Mouse (Mus musculus): ENCODE measurements around the gene Cavin1.

Cavin1 gene

DNA sequence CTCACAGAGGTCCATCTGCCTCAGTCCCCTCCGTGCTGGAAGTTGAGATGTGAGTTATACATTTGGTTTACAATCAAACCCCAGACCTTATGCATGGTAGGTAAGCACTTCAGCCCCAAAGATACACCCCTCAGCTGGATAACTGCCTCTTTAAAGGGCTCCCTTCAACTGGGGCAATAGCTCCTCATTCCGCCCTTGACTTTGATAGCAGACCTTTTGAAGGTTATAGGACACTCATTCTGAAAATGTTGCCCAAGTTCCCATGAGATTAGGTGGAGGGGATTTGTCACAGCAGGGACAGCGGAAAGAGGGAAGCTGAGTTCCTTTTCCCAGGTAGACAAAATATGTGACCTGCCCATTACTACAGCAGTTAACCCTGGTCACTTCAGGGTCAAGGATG, 10.5 kb upstream of the Cavin1 start:
- no peak for DNase-seq (ENCODE audit: low read depth)

DNA sequence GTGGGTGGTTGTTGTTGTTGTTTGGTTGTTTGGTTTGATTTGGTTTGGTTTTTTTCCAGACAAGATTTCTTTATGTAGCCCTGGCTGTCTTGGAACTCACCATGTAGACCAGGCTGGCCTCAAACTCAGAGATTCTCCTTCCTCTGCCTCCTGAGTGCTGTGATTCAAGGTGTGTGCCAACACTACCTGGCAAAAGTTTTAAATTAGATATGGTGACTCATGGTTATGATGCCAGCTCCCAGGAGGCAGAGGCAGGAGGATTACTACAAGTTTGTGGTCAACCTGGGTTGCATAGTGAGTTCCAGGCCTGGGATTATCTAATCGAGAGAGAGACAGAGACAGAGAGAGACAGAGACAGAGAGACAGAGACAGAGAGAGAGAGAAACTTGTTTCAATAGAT, 9.8 kb upstream of the Cavin1 start:
- DNase-seq (ENCODE audit: low read depth): no peak

DNA sequence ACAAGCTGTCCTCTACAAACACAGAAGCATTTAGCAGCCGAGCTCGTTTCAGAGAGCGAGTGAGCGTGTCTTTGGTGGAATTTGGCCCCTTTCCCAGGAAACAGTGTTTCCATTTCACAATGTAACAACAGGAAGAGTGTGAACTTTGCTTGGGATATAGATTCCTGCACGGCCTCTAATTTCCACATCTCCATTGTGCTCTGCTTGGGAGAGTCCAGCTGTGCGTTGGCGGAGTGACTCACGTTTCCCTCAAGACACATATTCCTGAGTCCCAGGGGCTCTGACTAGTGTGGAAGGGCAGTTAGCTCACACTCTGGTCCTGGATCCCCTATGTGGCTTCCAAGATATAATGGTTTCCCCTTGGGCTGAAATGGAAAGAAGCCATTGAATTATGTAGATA, 9.2 kb upstream of the Cavin1 start:
- DNase-seq (ENCODE audit: low read depth): no peak

DNA sequence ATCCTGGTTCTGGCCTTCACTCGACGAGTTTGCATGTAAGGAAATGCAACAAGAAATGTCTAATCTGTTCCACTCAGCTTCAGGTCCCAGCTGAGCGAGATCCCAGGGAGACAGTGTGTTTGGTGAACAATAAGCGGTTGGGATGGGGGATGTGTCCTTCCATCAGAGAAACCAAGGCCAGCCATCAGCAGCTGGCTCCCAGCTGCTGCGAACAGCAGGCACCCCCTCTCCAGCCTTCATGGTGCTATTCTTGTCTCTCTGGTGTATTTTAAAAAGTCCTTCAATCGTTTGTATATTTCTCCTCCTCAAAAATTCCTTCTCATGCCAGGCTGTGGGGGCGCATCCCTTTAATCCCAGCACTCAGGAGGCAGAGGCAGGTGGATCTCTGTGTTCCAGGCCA, 4.6 kb upstream of the Cavin1 start:
- no peak for DNase-seq (ENCODE audit: low read depth)

DNA sequence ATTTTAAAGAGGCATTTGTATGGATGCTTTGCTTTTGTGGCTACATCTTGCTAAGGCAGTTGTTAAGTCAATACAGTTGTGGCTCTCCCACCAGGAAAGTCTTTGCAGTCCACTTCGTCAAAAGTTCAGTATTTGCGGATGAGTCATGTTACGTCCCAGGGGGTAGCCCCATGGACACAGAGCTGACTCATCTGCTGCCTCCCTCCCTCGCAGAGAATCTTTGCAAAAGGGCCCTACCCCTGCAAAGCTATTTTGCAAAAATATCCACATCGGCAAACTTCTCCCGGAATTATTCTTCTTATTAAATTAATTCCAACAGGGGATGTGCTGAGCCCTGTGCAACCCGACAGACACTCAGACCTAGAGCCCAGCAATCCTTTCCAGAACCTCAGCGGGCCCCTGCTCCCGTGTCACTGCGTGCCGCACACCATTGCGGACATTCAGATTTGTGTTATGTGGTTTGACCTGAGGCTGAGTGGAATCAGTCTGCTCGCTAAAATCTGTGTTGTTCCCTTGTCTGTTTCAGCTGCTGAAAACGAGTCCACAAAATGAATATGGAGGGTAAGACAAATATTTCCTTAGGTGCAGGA, 3.8 kb upstream of the Cavin1 start:
- DNase-seq (ENCODE audit: low read depth): no peak

DNA sequence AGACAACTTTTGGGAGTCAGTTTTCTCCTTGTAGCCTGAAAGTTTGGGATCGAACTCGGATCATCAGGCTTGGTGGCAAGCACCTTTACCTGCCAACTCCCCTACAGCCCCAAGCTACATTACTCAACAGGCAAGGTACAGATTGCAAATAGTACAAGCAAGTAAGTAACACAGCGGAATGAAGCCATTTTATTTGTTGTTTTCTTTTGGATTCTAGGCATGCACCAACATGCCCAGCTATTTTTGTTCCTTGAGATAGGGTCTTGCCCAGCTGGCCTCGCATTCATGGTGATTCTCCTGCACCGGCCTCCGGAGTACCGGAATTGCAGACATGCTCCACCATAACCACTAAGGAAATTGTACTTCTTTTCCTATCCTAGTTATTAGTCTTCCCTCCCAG, 2.6 kb upstream of the Cavin1 start:
- DNase-seq (ENCODE audit: low read depth): no peak

DNA sequence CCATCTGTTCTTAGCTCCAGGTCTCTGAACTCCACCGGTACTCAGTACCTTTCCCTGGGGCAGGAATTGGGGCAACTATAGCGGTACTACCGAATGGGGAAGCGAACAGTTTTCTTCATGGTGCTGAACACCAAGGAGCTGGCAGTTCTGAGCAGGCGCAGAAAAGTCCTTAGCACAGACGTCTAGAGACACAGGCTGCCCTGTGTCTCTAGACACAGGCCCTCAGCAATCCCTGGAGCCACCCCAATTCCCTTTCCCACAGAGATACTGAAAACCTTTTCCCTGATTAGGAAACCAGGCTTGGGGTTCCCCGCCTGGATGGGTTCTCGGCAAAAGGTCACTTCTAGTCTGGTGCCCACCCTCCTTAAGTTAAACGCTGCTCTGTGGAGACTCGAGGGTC, 768 bp upstream of the Cavin1 start:
- DNase-seq (ENCODE audit: low read depth): no peak

DNA sequence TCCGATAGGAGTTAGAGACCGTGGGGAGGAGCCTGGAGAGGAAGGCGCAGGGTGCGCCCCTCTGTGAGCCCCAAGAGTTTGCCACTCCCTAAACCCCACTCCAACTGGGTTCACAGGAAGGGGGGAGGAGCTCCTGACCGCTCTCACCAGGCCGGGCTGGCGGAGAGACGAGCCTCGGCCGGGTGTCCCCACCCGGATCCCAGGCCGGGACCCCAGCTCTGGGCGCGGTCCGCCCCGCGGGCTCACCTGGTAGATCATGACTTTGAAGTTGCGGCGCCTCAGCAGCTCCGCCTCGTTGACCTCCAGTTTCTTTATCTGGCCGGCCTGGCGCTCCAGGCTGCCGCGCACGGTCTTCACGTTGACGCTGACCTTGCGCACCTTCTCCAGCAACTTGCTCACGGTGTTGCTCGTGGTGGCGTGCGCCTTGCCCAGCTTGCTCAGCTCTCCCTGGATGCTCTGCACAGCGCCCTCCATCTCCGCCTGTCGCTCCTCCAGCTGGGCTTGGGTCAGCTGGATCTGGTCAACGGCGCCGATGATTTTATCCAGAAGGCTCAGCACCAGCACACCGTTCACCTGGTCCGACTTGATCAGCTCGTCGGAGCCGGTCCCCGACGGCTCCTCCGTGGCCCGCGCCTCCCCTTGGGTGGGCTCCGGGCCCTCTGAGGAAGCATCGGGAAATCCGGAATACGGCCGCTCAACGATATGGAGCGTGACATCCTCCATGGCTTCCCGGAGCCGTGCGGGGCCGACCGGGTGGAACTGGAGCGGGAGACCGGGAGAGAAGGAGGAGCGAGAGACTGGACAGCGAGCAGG, 737 bp downstream of the Cavin1 start:
- peak; percentile 43 for DNase-seq (ENCODE audit: low read depth)

DNA sequence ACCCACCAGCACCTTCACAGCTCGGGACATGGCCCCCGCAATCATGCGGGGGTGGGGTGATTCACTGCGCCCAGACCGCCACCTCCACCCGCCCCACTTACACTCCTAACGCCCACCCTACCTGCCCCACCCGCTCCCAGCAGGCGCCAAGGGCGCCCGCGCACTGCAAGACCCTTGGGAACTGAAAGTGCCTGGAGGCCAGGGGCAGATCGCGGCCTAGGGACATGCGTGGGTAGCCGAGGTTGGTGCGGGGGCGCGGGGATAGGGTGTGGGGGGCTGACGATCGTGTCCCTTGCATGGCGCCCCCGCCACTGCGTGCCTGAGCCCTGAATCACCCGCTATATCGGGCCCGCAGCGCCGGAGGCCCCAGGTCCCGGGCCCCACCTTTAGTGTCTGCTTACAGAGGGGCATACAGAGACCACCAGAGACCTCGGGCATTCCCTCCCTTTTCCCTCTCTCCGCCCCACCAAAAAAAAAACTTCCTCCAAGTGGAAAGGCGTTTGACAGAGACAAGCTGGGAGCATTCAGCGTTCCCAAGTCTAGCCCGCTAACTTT, 1.4 kb downstream of the Cavin1 start:
- DNase-seq (ENCODE audit: low read depth): no peak

DNA sequence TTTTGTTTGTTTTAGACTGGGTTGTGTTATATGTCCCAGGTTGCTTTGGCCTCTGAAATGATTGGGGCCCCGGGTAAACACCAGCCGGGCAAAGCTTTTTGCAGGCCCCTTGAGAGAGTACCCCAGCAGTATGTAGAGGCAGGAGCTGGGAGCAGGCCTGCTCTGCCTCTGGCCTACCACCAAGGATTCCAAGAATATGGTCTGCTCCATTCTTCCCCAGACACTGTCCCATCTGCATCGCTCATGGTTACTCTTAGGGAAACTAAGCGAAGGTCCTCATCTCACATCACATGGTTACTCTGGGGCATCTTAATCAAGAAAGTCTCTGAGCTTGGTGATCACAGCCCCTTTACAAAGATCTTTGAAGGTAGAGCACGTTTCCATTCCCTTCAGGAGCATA, 2.2 kb downstream of the Cavin1 start:
- DNase-seq (ENCODE audit: low read depth): no peak

DNA sequence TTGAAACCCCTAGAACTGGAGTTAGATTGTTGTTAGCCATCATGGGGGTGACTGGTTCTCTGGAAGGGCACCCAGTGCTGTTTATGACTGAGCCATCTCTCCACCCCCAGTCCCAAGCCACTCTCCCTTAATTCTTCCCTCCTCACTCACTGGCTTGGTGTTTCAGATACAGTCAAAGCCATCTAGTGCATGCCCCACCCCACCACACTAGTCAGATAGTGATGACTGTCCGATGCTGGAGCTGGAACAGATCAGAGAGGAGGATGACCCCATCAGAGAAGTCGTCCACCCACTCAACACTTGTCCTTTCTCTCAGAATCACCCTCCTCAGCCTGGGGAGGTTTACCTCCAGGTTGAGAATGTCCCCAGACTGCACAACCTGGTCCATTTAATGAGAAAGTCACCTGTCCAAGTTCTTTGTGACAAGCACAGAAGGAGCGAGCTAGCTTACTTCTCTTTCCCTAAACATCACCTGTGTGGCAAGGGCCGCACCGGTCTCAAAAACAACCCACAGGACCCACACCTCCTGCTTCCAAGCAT, 2.7 kb downstream of the Cavin1 start:
- no peak for DNase-seq (ENCODE audit: low read depth)

DNA sequence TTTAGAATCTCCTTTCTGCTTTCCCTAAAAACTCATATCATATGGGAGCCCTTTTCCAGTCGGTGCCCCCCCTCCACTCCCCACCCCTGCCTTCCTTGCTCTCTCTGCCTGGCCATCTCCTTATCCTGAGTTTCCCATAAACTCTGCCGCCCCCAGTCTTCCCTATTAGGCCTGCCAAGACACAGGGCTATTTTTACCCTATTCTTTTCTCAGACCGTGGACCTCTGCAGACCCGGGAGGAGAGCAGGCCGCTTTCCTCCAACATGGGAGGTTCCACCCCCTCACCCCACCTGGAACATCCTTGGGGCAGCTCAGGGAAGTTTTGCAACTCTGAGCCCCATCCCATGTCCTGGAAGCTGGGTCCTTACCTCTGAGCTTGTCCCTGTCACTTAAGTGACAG, 3.3 kb downstream of the Cavin1 start:
- DNase-seq (ENCODE audit: low read depth): no peak

DNA sequence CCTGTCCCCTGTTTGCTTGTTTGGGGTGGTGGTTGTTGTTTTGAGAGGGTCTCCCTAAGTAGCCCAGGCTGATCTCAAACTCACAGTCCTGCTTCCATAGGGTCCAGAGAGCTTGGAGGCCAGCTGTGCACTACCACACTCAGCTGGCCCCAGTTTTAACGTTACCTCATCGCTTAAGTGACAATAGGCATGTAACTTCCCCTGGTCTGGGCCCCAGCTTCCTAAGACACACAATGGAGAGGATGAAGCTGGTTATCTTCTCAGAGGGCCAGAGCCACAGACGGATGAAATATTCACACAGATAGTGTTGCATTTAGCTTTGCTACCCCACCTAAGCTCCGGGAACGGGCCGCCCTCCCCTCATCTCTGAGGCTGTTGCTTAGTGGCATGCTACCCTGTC, 4.9 kb downstream of the Cavin1 start:
- no peak for DNase-seq (ENCODE audit: low read depth)

DNA sequence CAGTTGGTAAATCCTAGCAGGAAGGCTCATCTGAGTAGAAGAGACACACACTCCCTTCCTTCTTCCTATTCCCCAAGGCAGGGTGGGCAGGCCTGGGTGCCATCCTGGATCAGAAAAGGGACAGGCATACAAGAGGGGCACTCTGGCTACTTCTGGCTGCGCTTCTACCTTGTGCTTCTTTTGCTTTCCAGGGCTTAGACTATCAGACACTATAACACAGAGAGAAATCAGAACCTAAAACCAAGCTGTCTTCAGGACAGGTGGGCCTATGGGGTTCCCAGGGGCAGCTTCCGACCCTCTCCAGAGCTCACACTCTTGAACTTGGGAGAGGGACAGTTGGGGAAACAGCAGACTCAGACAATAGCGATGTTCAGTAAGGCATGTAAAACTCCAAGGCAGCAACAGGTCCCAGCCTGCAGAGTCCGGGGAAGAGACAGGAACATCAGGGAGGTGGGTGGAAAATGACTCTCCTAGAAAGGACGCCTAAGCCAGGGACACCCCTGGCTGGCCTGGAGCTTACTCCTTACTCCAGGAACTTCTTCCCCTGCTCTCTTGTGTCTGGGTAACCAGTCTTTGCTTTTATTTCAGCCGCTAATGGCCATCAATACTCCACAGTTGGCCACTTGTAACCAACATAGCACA, 5.7 kb downstream of the Cavin1 start:
- DNase-seq (ENCODE audit: low read depth): no peak

DNA sequence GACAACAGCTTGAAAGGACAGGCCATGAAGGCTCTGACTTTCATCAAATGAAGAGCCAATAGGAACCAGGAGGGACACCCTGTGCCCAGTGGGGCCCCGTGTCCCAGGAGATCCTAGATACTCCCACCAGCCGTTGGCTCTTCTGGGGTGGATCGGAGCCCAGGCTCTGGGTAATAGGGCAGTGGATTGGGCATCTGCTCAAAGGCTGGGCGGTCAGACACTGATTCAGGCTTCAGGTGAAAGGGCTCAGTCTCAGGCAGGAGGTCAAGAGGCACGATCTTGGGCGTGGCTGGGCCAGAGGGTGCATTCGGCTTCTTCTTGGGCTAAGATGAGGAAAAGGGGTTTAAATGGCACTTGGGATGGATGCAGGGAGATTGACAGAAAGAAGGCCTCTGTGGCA, 6.5 kb downstream of the Cavin1 start:
- DNase-seq (ENCODE audit: low read depth): no peak

DNA sequence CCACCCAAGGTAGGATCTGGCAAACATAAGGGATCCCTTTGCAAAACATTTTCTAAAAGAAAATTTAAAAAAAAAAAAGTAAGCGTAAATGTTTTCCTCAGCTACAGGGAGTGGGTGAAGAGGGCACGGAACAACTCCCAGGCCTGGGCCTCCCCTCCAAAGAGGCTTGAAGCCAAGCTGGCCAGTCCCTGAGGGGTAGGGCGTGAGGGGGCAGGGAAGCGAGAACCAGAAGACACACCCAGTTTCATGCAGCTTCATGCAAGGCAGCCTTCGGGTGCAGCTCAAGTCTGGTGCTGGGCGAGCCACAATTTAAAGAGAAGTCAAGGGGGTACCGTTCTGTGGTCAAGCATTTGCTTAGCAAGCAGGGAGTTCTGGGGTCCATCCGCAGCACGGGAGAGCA, 7.0 kb downstream of the Cavin1 start:
- no peak for DNase-seq (ENCODE audit: low read depth)

DNA sequence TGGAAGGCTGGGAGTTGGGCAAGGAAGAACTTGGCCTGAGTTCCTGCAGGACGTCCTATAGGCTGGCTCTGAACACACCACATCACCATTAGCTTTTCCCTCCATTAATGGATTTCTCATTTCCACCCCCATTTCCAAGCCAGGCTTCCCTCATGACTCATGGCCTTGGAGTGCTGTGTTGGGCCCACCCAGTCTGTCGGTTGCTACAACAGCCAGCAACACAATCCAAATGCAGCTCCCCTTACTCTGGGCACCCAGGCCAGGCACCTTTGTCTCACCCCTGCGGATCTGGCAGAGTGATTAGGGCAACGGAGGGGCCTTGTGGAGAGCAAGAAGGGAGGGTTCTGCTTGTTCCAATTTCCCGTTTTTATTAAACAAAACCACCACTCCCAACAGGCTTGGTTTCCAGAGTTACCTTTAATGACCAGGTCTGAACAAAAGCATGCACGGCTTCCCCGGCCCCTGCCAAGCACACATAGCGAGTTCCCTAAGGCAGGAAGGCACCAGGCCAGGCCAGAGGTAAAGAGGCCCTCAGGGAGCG, 8.2 kb downstream of the Cavin1 start:
- no peak for DNase-seq (ENCODE audit: low read depth)

DNA sequence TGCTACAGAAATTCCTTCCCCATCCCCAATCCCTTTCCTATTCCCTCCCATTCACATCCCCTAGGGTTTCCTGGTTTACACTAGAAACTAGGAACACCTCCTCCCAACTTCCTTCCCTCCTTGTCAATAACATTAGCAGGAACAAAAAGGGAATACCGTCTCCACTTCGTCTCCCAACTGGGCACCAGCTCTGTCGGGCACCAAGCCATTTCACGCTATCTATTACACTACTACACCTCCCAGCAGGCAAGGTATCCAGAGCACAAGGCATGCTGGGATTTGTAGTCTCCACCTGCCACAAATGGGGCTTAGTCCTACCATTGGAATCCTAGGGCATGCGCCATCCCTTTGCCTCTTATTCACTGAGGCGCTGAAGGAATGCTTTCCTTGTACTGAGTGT, 10.1 kb downstream of the Cavin1 start:
- DNase-seq (ENCODE audit: low read depth): no peak

DNA sequence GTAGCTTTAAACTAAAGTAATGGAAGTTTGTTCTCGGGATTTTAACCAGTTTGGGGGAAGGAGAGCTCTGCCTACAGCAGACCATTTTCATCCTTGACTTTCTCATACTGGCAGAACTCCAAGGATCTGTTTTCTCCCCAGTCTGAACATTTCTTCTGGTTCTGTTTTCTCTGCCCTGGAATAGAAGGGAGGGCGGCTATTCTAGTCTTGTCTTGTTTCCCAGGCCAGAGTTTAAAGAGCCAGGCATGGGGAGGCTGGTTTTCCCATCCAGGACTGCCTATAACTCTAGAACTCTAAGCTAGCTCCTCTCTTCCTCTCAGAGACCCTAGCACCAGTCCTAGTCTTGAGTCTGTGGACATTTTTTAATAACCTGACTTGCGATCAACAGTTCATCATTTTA, 10.9 kb downstream of the Cavin1 start:
- no peak for DNase-seq (ENCODE audit: low read depth)

DNA sequence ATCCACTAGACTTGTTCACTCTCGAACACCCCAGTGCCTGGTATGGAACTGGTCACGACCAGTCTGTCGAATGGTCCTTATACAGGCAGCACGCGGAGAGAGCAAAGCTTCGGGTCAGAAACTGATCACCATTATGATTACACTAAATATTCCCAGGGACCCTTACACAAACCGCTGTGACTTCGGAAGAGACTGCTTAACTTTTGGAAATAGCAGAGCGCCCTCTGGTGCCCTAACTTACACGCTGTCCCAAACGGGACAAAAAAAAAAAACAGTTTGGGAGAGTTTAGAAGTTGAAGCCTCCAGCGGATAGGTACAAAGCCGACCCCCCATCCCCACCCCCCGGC, 11.2 kb downstream of the Cavin1 start:
- peak; percentile 84 for DNase-seq (ENCODE audit: low read depth)

DNA sequence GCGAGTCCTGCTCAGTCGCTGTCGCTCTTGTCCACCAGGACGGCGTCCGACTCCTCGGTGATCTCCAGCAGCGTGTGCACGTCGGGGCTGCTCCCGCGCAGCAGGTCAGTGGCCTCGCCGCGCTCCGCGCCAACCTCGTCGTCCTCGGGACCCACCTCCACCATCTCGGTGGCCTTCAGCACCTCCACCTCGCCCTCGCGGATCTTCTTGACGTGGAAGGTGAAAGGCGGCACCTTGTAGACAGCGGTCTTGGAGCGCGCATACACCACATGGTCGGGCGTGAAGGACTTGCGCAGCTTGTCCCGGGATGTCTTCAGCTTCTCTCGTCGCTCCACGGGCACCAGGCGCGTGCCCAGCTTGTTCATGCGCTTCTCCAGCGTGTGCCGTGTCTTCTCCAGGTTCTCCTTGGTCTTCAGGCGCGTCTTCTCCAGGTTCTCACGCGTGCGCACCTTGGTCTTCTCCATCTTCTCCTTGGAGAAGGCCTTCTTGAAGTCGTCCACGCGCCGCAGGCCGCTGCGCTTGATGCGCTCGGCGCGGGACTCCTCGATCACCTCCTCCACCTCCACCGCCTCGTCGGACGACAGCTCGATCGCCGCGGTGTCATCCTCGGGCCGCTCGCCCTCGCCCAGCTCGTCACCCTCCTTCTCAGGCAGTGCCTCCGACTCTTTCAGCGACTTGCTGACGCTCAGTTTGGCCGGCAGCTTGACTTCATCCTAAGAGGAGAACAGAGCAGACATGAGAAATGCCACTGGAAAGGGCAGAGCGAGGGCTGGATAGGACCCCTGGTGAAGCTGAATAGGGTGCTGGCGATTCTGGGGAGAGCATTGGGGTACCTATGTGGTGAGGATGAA, 11.8 kb downstream of the Cavin1 start:
- DNase-seq (ENCODE audit: low read depth): no peak

DNA sequence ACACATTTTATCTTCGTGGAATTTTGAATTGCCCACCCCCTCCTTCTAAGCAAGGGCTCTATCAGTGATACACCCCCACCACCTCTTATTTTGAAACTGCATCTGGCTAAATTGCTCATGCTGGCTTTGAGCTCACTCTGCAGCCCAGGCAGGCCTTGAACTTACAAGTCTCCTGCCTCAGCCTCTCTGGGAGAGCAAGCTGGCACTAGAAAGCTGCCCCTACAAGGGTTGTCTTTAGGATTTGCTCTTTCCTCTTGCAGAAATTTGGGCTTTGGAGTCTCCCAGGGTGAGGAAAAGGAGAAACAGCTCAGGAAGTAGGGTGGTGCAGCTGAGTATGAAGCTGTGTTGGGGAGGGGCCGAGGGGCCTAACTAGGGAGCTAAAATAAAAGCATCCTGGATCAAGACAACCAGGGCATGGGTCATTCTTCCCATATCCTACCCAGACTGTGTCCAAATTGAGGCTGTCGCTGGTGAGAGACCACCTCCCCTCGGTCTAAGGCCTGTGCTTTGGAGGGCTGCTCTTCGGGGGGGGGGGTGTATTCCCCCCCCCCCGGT, 12.7 kb downstream of the Cavin1 start:
- no peak for DNase-seq (ENCODE audit: low read depth)
